Mouse (Mus musculus) adrenal gland, postnatal 14 days (tissue): Measurements from ENCODE around the gene Tbkbp1. TPM values are rescaled to one million over a fixed set of nuclear protein-coding genes. Genes with fewer than 3 reads are reported as not detected.
A peak's percentile ranks its signal among the peaks of the same experiment; 100 is the strongest.

ENCODE experiments used
- DNase-seq: peaks from one replicate; pipeline ENCODE4 v3.0.0; 2021; ENCODE audit warnings: mixed read lengths
- total RNA-seq: library from RNA; stranded (reverse); gene quantifications from 2 replicates; pipeline ENCODE4 v1.2.3, GENCODE M21; 2021

The Tbkbp1 gene
- total RNA-seq, 1 experiment from 2014 or later: 17.6 TPM

DNA sequence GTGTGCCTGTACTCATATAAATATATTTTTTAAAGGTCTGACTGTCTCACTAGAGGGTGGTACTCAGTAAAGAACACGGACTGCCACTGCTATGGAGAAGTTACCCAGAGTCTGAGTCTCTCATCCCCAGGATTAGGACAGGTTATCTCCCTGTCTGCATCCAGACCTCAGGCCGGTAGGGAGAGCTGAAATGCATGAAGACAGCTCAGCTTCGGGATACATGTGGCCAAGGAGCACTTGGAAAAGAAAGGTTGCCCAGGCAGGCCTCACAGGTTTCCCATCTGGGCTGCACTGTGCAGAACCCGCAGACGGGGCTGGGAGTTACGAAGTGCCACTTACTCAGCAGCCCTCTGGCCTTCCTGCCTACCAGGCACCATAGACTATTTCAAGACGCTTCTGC lies 5.7 kb upstream of the Tbkbp1 start:
- DNase-seq: no peak

DNA sequence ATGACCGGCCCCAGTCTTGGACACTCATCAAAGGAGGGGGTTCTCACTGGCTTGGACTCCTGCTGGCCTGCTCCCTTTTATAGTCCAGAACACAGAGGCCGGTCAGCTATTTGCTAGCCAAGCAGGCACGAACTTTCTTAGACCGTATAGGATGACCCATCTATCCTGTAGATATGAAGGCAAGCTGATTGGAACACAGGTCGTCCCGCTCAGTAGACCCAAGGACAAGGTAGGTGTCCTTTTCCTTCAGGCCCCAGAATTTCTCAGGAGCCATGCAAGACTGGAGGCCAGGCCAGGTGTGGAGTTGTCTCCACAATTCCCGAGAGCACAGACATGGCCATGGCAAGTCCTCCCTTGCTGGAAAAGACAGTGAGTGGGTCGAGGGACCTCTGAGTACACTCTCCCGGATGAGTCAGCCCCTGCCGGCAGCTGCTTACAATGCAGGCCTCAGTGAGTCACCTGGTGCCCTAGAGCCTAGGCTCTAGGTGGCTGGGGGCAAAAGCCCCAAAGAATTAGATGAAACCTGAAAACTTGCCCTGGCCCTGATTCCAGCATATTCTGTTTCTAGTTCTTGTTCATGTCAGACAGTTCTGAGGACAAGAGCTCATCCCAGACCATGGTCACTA lies 1.5 kb upstream of the Tbkbp1 start:
- peak; percentile 68 for DNase-seq

DNA sequence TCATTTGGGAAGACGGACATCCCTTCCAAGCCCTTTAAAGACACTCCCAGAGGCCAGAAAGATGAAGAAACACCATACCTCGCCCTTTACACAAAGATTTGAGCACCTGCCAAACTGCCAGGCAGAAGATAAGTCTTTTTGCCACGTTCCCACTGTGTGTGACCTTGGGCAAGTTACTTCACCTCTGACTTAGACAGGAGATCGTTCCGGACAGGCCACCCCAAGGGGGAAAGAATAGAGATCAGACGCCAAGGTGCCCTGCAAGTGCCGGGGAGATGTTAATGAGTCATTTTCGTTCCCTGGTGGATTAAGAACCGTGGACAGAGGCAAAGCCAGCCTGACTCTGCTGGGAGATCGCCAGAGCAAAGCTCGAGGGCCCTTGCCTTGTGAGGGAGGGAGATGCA lies 730 bp upstream of the Tbkbp1 start:
- peak; percentile 83 for DNase-seq

DNA sequence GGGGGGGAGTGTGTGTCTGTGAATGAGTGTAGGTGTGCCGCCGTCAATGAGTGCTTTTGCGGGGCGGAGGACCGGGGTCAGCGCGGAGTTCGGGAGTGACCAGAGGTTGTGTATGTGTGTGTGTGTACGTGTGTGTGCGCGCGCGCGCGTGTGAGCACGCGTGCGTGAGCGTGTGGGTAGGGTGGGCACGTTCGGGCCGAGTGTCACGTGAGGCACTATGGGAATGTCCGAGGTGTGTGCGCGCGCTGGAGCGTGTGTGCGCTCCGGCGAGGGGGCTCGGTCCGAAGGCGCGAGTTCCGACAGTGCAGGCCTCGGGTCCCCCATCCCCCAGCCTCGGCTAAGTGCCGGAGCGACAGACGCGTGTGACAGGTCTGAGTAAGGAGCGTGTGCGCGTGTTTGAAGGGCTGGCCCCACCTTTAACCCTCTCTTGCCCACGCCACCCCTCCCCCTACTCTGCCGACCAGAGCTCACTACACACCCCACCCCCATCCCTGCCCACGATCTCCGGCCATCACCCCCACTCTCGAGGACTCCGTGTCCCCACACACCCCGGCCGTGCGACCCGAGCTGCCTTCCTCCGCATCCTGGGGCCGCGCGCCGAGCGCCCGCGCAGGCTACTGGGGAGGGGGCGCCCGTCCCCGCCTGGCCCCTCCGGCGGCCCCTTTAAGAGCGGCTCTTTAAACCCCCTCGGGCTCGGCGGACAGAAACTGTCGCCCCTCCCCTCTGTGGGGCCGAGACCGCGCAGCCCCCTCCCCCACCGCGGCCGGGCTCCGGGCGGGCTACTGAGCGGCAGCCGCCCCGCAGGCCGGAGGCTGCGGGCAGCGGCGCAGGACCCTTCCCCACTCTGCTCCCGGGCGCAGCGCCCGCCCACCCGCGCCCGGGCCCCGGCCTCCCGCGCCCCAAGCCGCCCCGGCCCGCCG lies 624 bp downstream of the Tbkbp1 start:
- DNase-seq: peak; percentile 73

DNA sequence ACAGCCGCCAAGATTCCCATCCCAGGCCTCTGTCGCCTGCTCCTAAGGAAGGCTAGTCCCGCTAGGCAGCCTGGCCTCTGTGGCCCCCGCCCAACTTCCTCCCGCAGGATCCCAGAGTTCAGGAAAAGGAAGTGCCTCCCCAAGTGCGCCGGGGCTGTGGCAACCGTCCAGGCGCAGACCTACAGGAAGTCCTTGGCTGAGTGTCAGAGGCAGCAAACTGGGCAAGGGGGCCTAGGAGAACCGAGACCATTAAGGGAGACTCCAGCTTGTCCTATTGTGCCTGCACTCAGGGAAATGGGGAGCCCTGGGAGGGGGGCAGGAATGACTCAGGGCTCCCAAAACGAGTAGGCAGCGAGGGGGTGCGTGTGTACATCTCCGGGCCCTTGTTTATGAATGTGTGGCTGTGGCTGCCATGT lies 1.3 kb downstream of the Tbkbp1 start:
- DNase-seq: peak; percentile 82

DNA sequence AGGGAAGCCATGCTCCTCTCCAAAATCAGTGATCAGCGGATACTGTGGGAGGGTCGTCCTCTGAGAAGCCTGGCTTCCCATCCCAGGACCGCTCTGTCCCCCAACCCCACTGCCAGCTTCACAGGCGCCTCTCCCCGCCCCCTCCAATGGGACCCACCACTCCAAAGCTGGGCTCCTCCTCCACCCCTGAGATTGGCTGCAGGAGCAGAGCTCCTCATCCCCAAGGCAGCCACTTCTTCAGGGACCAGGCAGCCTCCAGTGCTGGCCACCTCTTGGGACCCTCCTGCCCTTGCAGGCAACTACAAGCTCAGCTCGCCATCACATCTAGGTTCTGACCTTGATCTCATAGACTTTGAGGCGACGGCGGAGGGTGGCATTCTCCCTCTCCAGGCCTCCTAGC lies 2.3 kb downstream of the Tbkbp1 start:
- no peak for DNase-seq

DNA sequence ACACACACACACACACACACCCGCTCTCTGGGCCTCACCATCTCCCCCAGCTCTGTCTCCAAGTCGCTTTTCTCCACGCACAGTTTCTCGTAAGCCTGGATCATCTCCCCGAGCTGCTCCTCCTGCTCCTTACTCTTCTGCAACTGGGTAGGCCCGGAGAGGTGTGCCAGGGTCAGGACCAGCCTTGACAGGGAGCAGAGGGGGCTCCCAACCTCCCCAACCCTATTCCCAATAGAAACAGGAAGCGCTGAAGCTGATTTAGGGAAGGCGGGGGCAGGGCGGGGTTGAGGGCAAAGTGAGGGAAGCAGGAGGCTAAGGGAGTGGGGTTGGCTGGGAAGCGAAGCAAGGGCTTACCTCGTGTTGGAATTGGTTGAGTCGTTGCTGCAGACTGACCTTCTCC lies 2.7 kb downstream of the Tbkbp1 start:
- DNase-seq: no peak

DNA sequence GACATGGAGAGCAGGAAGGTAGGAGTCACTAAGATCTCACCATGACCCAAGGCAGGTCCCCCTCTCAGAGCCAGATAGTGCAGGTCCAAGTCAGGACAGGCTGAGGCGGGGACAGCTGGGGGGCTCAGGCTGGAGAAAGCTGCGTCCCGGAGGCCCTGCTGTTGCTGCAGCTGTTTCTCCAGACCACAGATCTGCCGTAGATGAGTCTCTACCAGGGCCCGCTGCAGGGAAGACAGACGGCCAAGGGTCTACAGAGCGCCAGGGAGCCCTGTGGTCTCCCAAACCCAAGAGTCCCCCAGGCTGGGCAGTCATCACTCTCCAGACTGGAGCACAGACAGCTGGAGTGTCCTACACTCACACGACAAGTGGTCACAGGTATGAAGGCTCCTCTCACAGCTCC lies 4.0 kb downstream of the Tbkbp1 start:
- no peak for DNase-seq

DNA sequence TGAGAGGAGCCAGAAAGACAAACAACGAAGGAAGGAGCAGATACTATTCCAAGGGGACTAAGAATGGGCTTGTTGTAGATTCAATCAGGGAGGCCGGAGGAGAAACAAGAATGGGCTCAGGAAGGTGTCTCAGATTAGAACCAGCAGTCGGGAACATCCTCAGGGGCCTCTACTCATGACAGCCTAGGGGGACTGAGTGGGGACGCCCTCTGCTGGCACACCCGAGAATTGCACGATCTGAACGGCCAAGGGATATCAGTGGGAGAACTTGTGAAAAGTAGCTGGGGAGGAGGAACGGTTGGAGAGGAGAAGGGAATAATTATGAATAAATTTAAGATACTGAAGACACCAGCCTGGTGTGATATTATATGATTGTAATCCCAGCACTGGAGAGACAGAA lies 4.6 kb downstream of the Tbkbp1 start:
- DNase-seq: peak; percentile 88

DNA sequence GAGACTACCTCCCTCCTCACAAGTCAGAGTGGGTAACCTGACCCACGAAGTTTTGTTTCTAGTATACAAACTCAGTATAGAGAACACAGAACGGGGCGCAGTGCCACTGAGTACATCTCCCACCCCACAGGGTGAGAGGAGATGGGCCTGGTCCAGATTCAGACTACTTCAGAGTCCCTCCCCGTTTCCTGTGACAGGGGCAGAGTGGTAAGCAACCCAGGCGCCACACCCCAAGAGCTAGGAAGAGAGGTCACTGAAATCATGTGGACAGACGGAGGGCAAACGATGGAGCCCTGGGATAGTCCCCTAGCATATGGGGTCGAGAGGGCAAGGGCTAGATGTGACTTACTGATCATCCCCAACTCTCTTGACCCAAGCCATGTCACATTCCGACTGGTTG lies 5.3 kb downstream of the Tbkbp1 start:
- DNase-seq: no peak

DNA sequence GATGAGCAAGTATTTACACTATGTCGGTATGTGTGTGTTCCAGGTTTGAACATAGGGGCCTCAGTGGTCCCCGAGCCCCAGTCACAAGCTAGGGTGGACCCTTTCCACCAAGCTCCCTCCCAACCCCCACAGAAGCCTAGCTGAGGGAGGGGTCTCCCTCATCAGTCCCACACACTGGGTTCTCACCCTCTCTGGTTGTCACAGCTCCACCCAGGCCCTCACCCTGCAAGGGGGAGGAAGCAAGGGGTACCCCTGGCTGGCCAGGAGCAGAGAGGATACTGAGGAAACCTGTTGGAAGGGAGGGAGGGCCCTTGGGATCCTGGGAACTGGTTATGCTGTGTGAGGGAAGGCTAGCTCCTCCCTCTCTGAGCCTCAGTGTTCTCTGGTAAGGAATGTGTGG lies 6.0 kb downstream of the Tbkbp1 start:
- DNase-seq: no peak

DNA sequence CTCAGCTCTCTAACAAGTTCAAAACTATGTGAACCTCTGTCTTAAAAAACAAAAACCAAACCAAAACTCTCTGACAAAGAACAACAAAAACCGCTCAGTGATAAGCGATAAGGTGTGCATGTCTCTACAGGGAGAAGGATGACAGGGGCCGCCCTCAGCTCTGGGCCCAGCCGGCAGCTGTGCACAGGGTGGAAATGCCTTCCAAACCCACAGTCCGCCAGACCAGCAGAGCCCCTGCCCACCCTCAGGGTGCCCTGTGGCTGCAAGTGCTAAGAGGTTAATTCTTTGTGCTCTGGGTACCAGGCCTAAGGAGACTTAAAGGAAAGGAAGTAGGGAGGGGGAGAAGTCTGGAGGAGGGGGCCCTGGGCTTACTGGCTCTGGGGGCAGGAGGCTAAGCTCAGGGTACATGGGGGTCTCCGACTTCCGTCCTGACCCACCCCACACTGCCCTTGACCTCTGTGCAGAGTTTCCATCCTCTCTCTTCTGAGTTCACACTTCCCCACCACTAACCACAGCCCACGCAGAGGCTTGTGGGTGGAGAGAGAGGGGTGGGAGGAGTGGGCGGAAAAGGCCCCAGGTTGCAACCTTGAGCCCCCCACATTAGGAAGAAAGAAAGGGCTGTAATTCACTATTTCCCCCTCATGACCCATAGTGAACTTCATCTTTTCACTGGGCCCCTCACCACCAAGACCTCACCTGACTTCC lies 7.9 kb downstream of the Tbkbp1 start:
- no peak for DNase-seq

DNA sequence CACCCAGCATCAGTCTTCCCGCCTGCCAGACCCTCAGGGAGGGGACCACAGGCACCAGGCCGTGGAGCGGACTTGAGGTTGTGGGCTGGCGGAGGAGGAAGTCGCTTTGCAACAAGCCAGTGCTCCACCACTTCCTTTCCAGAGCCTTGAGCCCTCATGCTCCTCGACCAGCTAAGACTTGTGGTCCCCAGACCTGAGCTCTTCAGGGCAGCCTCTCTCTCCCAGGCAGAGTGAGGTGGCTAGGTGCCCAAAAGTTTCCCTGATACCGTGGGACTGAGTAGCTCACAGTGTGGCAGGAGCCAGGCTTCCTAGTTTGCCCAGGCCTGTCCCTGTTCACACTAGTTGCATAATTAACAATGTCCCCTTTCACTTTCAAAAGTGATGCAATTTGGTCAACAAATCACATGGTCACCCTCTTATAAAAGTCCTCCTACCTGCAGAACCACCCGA lies 9.1 kb downstream of the Tbkbp1 start:
- peak; percentile 61 for DNase-seq

DNA sequence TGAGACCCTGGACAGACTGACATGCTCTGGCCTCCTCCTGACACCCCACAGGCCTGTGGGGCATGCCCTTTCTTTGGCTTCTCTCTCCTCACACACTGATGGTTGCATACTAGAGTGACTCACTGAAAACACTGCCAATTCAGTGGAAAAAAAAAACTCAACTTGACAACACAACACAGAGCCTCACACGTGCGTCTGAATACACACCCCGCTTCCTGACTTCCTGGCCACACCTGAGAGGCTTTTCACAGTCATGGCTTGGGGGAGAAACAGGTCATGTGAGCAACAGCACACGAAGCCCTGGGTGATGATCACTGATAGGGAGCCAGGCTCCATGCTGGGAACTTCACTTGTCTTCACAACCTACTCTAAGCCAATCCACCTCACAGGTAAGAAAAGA lies 10.5 kb downstream of the Tbkbp1 start:
- DNase-seq: no peak

DNA sequence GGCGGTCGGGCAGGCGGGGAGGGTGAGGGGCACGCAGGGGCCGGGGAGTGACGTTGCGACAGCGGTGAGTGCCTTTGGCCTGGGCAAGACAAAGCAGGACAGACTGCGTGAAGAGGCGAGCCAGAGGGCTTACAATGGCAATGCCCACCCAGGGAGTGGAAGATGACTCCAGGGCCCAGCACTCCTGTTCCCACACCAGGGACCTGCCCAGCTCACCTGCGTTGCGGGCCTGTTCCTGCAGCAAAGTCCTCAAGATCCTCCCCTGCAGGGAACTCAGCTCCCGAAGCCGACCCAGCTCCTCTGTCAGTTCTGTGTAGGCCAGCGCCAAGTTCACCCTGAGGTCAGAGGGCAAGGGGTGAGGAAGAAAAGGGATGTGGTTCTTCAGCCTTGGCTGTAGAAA lies 12.0 kb downstream of the Tbkbp1 start:
- DNase-seq: no peak

DNA sequence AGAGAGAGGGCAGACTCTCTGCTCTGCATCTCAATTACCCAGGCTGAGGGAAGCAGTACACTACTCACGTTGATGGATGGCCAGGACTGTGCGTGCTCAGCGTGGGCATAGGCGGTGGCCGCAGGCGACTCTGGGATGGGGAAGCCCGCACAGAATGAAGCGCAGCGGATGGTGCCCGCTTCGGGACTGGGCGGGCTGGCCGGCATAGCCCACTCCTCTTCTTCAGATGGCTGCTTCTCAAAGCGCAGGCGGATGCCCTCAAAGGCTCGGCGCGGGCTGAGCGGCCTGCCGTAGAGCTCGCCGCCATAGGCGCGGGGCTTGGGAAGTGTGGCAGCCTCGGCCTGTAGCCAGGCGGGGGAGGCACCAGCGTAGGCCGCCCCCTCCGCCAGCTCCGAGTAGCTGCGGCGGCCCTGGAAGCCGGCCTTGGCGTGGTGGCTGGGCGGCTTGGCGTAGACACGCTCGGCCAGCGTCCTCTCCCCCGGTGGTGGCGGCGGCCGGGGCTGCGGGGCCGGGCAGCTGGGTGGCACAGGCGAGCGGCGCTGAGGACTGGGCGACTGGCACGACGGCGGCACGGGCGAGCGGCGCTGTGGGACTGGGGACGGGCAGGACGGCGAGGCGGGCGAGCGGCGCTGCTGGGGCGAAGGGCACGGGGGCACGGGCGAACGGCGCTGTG lies 12.6 kb downstream of the Tbkbp1 start:
- peak; percentile 80 for DNase-seq

DNA sequence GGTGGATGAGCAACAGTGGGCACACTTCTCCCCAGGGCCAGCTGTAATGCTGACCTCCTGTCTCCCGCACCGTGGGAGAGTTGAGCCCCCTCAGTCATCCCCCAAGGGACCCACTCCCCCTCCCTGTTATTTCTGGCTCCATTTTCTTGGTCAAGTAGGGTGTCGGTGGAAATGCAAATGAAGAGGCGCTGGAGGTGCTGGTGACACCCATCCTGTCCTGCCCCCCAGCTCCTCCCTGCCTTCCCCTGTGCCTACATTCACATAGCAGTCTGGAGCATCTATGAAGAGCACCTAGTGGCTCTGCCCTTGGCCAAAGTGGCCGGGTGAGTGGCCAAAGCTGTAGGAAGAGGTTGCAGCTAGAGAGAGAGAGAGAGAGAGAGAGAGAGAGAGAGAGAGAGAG lies 18.0 kb downstream of the Tbkbp1 start:
- no peak for DNase-seq

DNA sequence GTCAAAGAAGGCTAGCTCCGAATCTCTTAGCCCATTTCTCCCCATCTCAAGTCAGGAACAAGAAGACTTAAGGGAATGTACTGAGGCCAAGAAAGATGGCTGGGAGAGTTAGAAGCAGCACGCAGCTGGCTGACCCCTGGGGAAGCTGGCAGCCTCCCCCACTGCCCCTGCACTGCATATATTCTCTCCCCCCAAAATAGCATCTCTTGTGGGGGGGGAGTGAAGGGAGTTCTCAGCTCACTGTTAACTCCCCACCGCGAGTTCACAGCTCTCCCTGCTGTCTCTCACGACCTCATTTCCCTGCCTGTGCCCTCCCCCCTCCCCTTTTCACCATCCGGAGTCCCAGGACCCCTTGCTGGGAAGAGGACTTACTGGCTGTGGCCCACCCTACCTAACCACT lies 19.1 kb downstream of the Tbkbp1 start:
- no peak for DNase-seq

DNA sequence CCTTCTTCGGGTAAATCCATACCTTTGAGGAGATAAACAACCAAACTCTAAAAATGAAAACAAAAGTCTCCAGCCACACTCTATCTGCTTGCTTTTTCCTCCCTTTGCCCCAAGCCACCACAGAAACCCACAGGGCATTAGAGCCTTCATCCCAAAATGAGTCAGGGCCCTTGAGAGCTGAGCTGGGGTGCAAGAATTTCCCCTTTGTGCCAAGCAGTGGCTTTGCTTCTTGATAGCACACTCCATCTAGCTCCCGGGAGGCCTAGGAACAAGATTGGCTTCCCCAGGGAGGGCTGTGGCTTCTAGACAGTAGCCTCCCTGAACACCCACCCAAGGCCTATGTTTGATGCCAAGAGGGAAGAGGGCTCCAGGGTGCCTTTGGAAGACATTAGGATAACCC lies 19.6 kb downstream of the Tbkbp1 start:
- DNase-seq: no peak

DNA sequence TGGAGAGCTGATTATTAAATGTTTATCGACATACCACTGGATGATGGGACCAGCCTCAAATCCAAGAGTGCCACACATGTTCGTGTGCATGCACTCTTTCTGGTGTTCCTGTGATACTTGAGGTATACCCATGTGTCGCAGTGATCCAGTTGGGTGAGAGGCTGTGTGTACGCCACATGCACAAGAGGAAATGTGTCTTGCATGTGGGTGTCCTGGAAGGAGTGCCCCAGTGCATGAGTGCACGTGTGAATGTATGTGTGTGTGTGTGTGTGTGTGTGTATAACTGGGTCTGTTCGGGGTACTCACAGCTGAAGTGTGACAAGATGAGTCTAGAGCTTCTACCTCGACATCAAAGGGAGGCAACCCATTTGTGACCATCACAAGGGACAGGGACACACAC lies 21.0 kb downstream of the Tbkbp1 start:
- no peak for DNase-seq

DNA sequence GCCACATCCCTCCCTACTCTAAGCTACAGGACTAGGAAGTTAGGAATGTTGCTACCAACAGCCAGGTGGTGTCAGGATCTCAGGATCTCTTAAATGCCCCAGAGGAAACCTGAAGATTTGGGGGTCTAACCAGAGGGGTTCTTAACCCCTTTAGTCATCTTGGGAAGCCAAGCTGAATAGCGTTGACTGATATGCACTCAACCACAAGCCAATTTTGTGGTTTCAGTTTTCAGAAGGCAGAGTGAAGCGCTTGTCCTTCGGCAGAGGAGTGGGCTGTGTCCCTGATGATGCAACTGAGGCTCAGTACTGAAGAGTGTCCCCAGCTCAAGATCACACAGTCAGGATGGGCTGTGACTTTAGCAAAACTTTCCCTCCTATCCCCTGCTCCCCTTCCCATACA lies 22.3 kb downstream of the Tbkbp1 start:
- no peak for DNase-seq

DNA sequence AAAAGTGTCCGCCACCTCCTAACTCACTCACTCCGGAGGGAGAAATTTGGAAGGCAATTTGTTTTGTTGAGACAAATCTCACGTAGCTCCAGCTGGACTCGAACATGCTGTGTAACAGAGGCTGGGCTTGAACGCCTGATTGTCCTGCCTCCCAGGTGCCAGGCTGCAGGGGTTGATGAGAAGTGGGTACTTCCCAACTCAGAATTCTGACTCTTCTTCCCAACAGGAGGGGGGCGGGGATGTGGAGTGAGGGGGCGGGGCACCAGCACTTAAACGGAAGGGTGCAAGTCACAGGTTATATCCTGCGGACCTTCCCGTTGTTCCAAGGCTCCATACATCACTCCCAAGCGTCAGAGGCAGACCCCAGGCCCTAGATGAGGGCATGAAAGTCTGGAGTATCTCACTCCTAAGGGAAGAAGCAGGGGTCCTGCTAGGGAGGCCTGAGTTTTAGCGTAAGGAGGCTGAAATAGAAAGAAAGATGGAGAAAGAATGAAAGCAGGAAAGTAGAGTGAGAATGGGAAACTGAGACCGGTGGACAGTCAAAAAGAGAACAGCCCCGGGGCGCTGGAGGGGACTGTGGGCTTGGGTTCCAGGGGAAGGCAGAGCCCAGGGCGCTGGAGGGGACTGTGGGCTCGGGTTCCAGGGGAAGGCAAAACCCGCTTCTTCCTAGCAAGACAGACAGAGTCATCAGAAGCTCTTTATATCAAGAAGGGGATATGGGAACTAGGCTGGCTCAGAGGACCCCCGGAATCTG lies 23.6 kb downstream of the Tbkbp1 start:
- DNase-seq: no peak
